Mouse (Mus musculus) cortical plate, adult 2 months (tissue): ENCODE data around the gene Odc1.
"Not testable (repeated sequence)": the region's sequence is repeated elsewhere in the genome, so short reads cannot be mapped to it uniquely, and the experiment has no call there.

Source experiments
- CTCF ChIP-seq: fragments of 200-500 bp; IDR thresholded peaks from 2 replicates; pipeline ENCODE4 v1.5.1; 2011; ENCODE audit warnings: mild to moderate bottlenecking, control low read depth, low read length; ENCODE audit not compliant: insufficient read depth; ENCODE audit errors: extremely low read depth
- POLR2A ChIP-seq: fragments of 200-500 bp; IDR thresholded peaks from 2 replicates; pipeline ENCODE4 v1.6.1; 2011; ENCODE audit warnings: mild to moderate bottlenecking, low read length, control low read depth; ENCODE audit not compliant: insufficient read depth; ENCODE audit errors: extremely low read depth

GRCm38 (mm10) chr12:17549421-17549820 is 4.8 kb downstream of the Odc1 start:
- TF ChIP-seq POLR2A, CTCF: not testable (repeated sequence)
